In the genomic region with DNA sequence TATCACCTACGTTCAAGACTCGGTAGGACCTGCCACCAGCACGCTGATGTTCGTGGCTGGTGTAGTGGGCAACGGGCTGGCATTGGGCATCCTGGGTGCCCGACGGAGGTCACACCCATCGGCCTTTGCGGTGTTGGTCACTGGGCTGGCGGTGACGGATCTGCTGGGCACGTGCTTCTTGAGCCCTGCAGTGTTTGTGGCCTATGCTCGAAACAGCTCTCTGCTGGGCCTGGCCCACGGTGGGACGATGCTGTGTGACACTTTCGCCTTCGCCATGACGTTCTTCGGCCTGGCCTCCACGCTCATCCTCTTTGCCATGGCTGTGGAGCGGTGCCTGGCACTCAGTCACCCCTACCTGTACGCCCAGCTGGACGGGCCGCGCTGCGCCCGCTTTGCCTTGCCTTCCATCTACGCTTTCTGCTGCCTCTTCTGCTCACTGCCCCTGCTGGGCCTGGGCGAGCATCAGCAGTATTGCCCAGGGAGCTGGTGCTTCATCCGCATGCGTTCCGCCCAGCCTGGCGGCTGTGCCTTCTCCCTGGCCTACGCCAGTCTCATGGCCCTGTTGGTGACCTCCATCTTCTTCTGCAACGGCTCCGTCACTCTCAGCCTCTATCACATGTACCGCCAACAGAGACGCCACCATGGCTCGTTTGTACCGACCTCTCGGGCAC, we compare ENCODE assay signal across 12 mouse cellular contexts. TPM values are rescaled to one million over a fixed set of nuclear protein-coding genes. Genes with fewer than 3 reads are reported as not detected.
DNase-seq lines count a peak whose midpoint lies in the region; ATAC-seq and TF ChIP-seq lines count a peak whose summit lies in the region.
"Had no signal": no experiment of that assay in that cellular context is flagged by ENCODE, and none has a peak within 500 bp of the region (broad histone marks: within the 10 kb centered on the region; RNA-seq: fewer than 3 reads in every experiment).

No protein-coding gene starts in this region.

- TF ChIP-seq CTCF in lung, adult 2 months (IDR thresholded peaks at IDR 0.05; ENCODE audit: insufficient read depth, low read length): no peak
- no peak for TF ChIP-seq CTCF in MEL (IDR thresholded peaks at IDR 0.05 in 2 of 3, conservative IDR thresholded peaks at IDR 0.05 in 1 of 3; ENCODE audit: control insufficient read depth in 1 of 3, insufficient read depth in 1 of 3, low read depth in 2 of 3, low read length in 3 of 3, poor library complexity in 1 of 3, severe bottlenecking in 1 of 3)

- DNase-seq in lung, adult 2 months: no peak
- no peak for DNase-seq in lung, postnatal 10 days
- DNase-seq in MEL (ENCODE audit: low read depth, low spot score): peak; percentile 56
- no peak for DNase-seq in liver, embryonic 13.5 days
- DNase-seq in frontal cortex, adult 2 months (ENCODE audit: extremely low spot score in 1 of 2, low spot score in 1 of 2): no peak
- DNase-seq: cerebellum, postnatal 36 days had no signal

- no peaks in the 10 kb centered on the region for H3K9me3 ChIP-seq in heart, embryonic 13.5 days
- no peaks in the 10 kb centered on the region for H3K9me3 ChIP-seq in heart, embryonic 11.5 days (replicated peaks; ENCODE audit: control insufficient read depth, low read length)
- H3K9me3 ChIP-seq in MEL (replicated peaks; ENCODE audit: insufficient read depth, low read length): no peaks in the 10 kb centered on the region
- no peaks in the 10 kb centered on the region for H3K9me3 ChIP-seq in liver, embryonic 13.5 days (replicated peaks)
- H3K9me3 ChIP-seq: hindbrain, embryonic 15.5 days had no signal

- no peak overlapping the region for H3K4me3 ChIP-seq in heart, embryonic 13.5 days
- H3K4me3 ChIP-seq in heart, embryonic 11.5 days (ENCODE audit: low read depth, low read length): no peak overlapping the region
- H3K4me3 ChIP-seq in lung, adult 2 months (replicated peaks; ENCODE audit: extremely low read depth, low read depth, low read length): peak overlapping the region; percentile 8
- peak overlapping the region; percentile 57 to 70 for H3K4me3 ChIP-seq in MEL (ENCODE audit: control insufficient read depth in 1 of 2, insufficient read depth in 1 of 2, low read depth in 2 of 2, low read length in 2 of 2)
- no peak overlapping the region for H3K4me3 ChIP-seq in liver, embryonic 13.5 days (replicated peaks)
- H3K4me3 ChIP-seq: hindbrain, embryonic 15.5 days; left cerebral cortex, adult 2 months had no signal

- no peaks in the 10 kb centered on the region for H3K36me3 ChIP-seq in heart, embryonic 13.5 days
- no peaks in the 10 kb centered on the region for H3K36me3 ChIP-seq in heart, embryonic 11.5 days (ENCODE audit: control insufficient read depth, insufficient read depth, low read length)
- peaks cover 0 to 31% of the 10 kb centered on the region in 2 experiments for H3K36me3 ChIP-seq in MEL (ENCODE audit: control insufficient read depth in 1 of 2, insufficient read depth in 2 of 2, low read length in 2 of 2)
- H3K36me3 ChIP-seq in liver, embryonic 13.5 days: no peaks in the 10 kb centered on the region
- H3K36me3 ChIP-seq: hindbrain, embryonic 15.5 days had no signal

- no peak for TF ChIP-seq EP300 in MEL (IDR thresholded peaks at IDR 0.05; ENCODE audit: low read depth in 1 of 2, low read length in 2 of 2)

- no peak overlapping the region for H3K27ac ChIP-seq in heart, embryonic 13.5 days (replicated peaks)
- no peak overlapping the region for H3K27ac ChIP-seq in heart, embryonic 11.5 days (ENCODE audit: low read depth, low read length)
- peak overlapping the region; percentile 54 for H3K27ac ChIP-seq in MEL (ENCODE audit: control insufficient read depth, low read depth, low read length)
- no peak overlapping the region for H3K27ac ChIP-seq in liver, embryonic 13.5 days
- H3K27ac ChIP-seq: hindbrain, embryonic 15.5 days; left cerebral cortex, adult 2 months had no signal

- H3K79me2 ChIP-seq in MEL (ENCODE audit: control insufficient read depth, insufficient read depth, low read length, poor library complexity): peaks cover 27% of the 10 kb centered on the region

- peak overlapping the region; percentile 7; the same call in 1 of the 2 replicates for H3K4me2 ChIP-seq in heart, embryonic 13.5 days
- H3K4me2 ChIP-seq in heart, embryonic 11.5 days: no peak overlapping the region
- H3K4me2 ChIP-seq in liver, embryonic 13.5 days: 0 out of 2 replicates have a peak overlapping the region, but pooled peaks have one; percentile 8
- H3K4me2 ChIP-seq: hindbrain, embryonic 15.5 days had no signal

- ATAC-seq in heart, embryonic 13.5 days (ENCODE audit: extremely low read depth, insufficient number of reproducible peaks, low FRiP score, low TSS enrichment): no peak
- ATAC-seq in heart, embryonic 11.5 days (replicated peaks; ENCODE audit: insufficient number of reproducible peaks, low FRiP score, low TSS enrichment): no peak
- ATAC-seq in liver, embryonic 13.5 days (ENCODE audit: low read depth): no peak
- ATAC-seq in CD4-positive, CD25-positive, alpha-beta regulatory T cell, adult 4 months: no peak

- H3K4me1 ChIP-seq in heart, embryonic 13.5 days: peaks cover 60% of the 10 kb centered on the region
- peaks cover 40% of the 10 kb centered on the region for H3K4me1 ChIP-seq in heart, embryonic 11.5 days (ENCODE audit: control insufficient read depth, insufficient read depth, low read length)
- peaks cover 9% of the 10 kb centered on the region; the same call in 1 of the 2 replicates for H3K4me1 ChIP-seq in lung, adult 2 months (ENCODE audit: control insufficient read depth, insufficient read depth, low read length)
- peaks cover 6 to 46% of the 10 kb centered on the region in 2 experiments for H3K4me1 ChIP-seq in MEL (ENCODE audit: control insufficient read depth in 1 of 2, insufficient read depth in 2 of 2, low read length in 2 of 2)
- peaks cover 60% of the 10 kb centered on the region for H3K4me1 ChIP-seq in liver, embryonic 13.5 days (replicated peaks)

- no peak for TF ChIP-seq RAD21 in MEL (IDR thresholded peaks at IDR 0.05; ENCODE audit: low read depth, low read length)

- WGBS in heart, embryonic 13.5 days: 83% methylated on average over 41 of the region's 41 CpGs
- 84% methylated on average over 41 of the region's 41 CpGs for WGBS in heart, embryonic 11.5 days (ENCODE audit: insufficient replicate concordance)
- WGBS in lung, adult 2 months: 92% methylated on average over 41 of the region's 41 CpGs
- WGBS in liver, embryonic 13.5 days (ENCODE audit: insufficient replicate concordance): 81% methylated on average over 41 of the region's 41 CpGs

- peaks cover 87% of the 10 kb centered on the region for H3K27me3 ChIP-seq in heart, embryonic 13.5 days (replicated peaks)
- peaks cover 52% of the 10 kb centered on the region for H3K27me3 ChIP-seq in heart, embryonic 11.5 days (ENCODE audit: control insufficient read depth, insufficient read depth, low read length)
- H3K27me3 ChIP-seq in MEL (ENCODE audit: control insufficient read depth in 1 of 2, insufficient read depth in 2 of 2, low read length in 2 of 2): no peaks in the 10 kb centered on the region
- H3K27me3 ChIP-seq in liver, embryonic 13.5 days: peaks cover 35% of the 10 kb centered on the region
- H3K27me3 ChIP-seq: hindbrain, embryonic 15.5 days had no signal

- no peak for TF ChIP-seq POLR2A in lung, adult 2 months (IDR thresholded peaks at IDR 0.05; ENCODE audit: borderline replicate concordance, extremely low read depth, low read depth, low read length)
- peak; percentile 3 to 22; a peak in 1 of 4 replicates for TF ChIP-seq POLR2A in MEL (IDR thresholded peaks at IDR 0.05; ENCODE audit: control insufficient read depth in 1 of 2, insufficient read depth in 1 of 2, low read depth in 1 of 2, low read length in 2 of 2, poor library complexity in 1 of 2)

- no peak overlapping the region for H3K9ac ChIP-seq in heart, embryonic 13.5 days
- H3K9ac ChIP-seq in heart, embryonic 11.5 days (ENCODE audit: low read depth, low read length): no peak overlapping the region
- H3K9ac ChIP-seq in MEL (ENCODE audit: control insufficient read depth, low read depth, low read length, poor library complexity, severe bottlenecking): peak overlapping the region; percentile 74
- no peak overlapping the region for H3K9ac ChIP-seq in liver, embryonic 13.5 days
- H3K9ac ChIP-seq: hindbrain, embryonic 15.5 days had no signal

RNA-seq across cellular contexts. Expression of gene Ptgir, which starts 0.7 kb away (rescaled TPM):
- 0.32 and 0.59 TPM in 2 replicates for polyA plus RNA-seq in heart, embryonic 13.5 days (2015; fragmentation: Nextera tagmentation; extraction: Ambion mirVana)
- polyA plus RNA-seq in heart, embryonic 11.5 days (2014; fragmentation: Nextera tagmentation; extraction: Ambion mirVana): 0.19 and 0.34 TPM in 2 replicates
- 9.8 and 10.4 TPM in 2 replicates for polyA plus RNA-seq in lung, adult 2 months (2012; rRNA removed)
- 19.6 and 22.8 TPM in 2 replicates for total RNA-seq in MEL (2012; rRNA removed)
- polyA plus RNA-seq in MEL (2012; ENCODE audit: insufficient read depth in 1 of 2, insufficient read length in 2 of 2, low read depth in 1 of 2, low replicate concordance in 2 of 2, missing spikeins in 1 of 2): 10 to 100 TPM in 1 of 2 experiments, not detected in 1; 23.7 TPM
- polyA plus RNA-seq in liver, embryonic 13.5 days (2015; fragmentation: Nextera tagmentation; extraction: Ambion mirVana): 1.0 and 1.5 TPM in 2 replicates
- polyA plus RNA-seq in frontal cortex, adult 2 months (2012; rRNA removed): 0.20 and 0.25 TPM in 2 replicates
- polyA plus RNA-seq in CD4-positive, CD25-positive, alpha-beta regulatory T cell, adult 4 months (2017; shearing (Covaris generic)): 10 to 100 TPM in 1 of 2 experiments, 1 to 10 TPM in 1; 7.9 to 10.2 TPM

RNA-seq across cellular contexts. Expression of gene Gng8, which starts 15.4 kb away (rescaled TPM):
- polyA plus RNA-seq in heart, embryonic 13.5 days (2015; fragmentation: Nextera tagmentation; extraction: Ambion mirVana): 4.5 and 4.9 TPM in 2 replicates
- 3.5 and 4.2 TPM in 2 replicates for polyA plus RNA-seq in heart, embryonic 11.5 days (2014; fragmentation: Nextera tagmentation; extraction: Ambion mirVana)
- 12.5 and 27.7 TPM in 2 replicates for polyA plus RNA-seq in lung, adult 2 months (2012; rRNA removed)
- total RNA-seq in MEL (2012; rRNA removed): 0.39 TPM in 1 of 2 replicates, not detected in the other
- polyA plus RNA-seq in MEL (2012; ENCODE audit: insufficient read depth in 1 of 2, insufficient read length in 2 of 2, low read depth in 1 of 2, low replicate concordance in 2 of 2, missing spikeins in 1 of 2): 1 to 10 TPM in 1 of 2 experiments, not detected in 1; 2.2 TPM
- 0.67 and 0.81 TPM in 2 replicates for polyA plus RNA-seq in liver, embryonic 13.5 days (2015; fragmentation: Nextera tagmentation; extraction: Ambion mirVana)
- polyA plus RNA-seq in frontal cortex, adult 2 months (2012; rRNA removed): 5.9 and 7.6 TPM in 2 replicates
- not detected for polyA plus RNA-seq in CD4-positive, CD25-positive, alpha-beta regulatory T cell, adult 4 months (2017; shearing (Covaris generic))
- total RNA-seq: monocyte, adult 5-6 weeks had no signal

RNA-seq across cellular contexts. Expression of gene Calm3, which starts 16.9 kb away (rescaled TPM):
- 85.5 and 101 TPM in 2 replicates for polyA plus RNA-seq in heart, embryonic 13.5 days (2015; fragmentation: Nextera tagmentation; extraction: Ambion mirVana)
- 150 and 156 TPM in 2 replicates for polyA plus RNA-seq in heart, embryonic 11.5 days (2014; fragmentation: Nextera tagmentation; extraction: Ambion mirVana)
- 279 and 310 TPM in 2 replicates for polyA plus RNA-seq in lung, adult 2 months (2012; rRNA removed)
- total RNA-seq in MEL (2012; rRNA removed): 450 and 482 TPM in 2 replicates
- 1,000 to 10,000 TPM in 1 of 2 experiments, 100 to 1,000 TPM in 1; 515 to 1,030 TPM for polyA plus RNA-seq in MEL (2012; ENCODE audit: insufficient read depth in 1 of 2, insufficient read length in 2 of 2, low read depth in 1 of 2, low replicate concordance in 2 of 2, missing spikeins in 1 of 2)
- polyA plus RNA-seq in liver, embryonic 13.5 days (2015; fragmentation: Nextera tagmentation; extraction: Ambion mirVana): 92.0 and 102 TPM in 2 replicates
- 1,679 and 1,948 TPM in 2 replicates for polyA plus RNA-seq in frontal cortex, adult 2 months (2012; rRNA removed)
- 100 to 1,000 TPM in 1 of 2 experiments, 10 to 100 TPM in 1; 48.5 to 103 TPM for polyA plus RNA-seq in CD4-positive, CD25-positive, alpha-beta regulatory T cell, adult 4 months (2017; shearing (Covaris generic))

RNA-seq across cellular contexts. Expression of gene Dact3, which starts 31.9 kb away (rescaled TPM):
- 4.6 and 4.7 TPM in 2 replicates for polyA plus RNA-seq in heart, embryonic 13.5 days (2015; fragmentation: Nextera tagmentation; extraction: Ambion mirVana)
- 9.5 and 10.6 TPM in 2 replicates for polyA plus RNA-seq in heart, embryonic 11.5 days (2014; fragmentation: Nextera tagmentation; extraction: Ambion mirVana)
- 31.7 and 41.1 TPM in 2 replicates for polyA plus RNA-seq in lung, adult 2 months (2012; rRNA removed)
- 0.31 and 0.49 TPM in 2 replicates for total RNA-seq in MEL (2012; rRNA removed)
- polyA plus RNA-seq in MEL (2012; ENCODE audit: insufficient read depth in 1 of 2, insufficient read length in 2 of 2, low read depth in 1 of 2, low replicate concordance in 2 of 2, missing spikeins in 1 of 2): 1 to 10 TPM in 1 of 2 experiments, not detected in 1; 2.1 TPM
- 0.15 and 0.17 TPM in 2 replicates for polyA plus RNA-seq in liver, embryonic 13.5 days (2015; fragmentation: Nextera tagmentation; extraction: Ambion mirVana)
- polyA plus RNA-seq in frontal cortex, adult 2 months (2012; rRNA removed): 151 and 154 TPM in 2 replicates
- polyA plus RNA-seq in CD4-positive, CD25-positive, alpha-beta regulatory T cell, adult 4 months (2017; shearing (Covaris generic)): not detected
- total RNA-seq: monocyte, adult 5-6 weeks had no signal

RNA-seq across cellular contexts. Expression of gene Pnmal2, which starts 37.5 kb away (rescaled TPM):
- 4.0 and 4.1 TPM in 2 replicates for polyA plus RNA-seq in heart, embryonic 13.5 days (2015; fragmentation: Nextera tagmentation; extraction: Ambion mirVana)
- polyA plus RNA-seq in heart, embryonic 11.5 days (2014; fragmentation: Nextera tagmentation; extraction: Ambion mirVana): 1.5 and 2.0 TPM in 2 replicates
- polyA plus RNA-seq in lung, adult 2 months (2012; rRNA removed): 2.0 and 3.2 TPM in 2 replicates
- total RNA-seq in MEL (2012; rRNA removed): not detected in 2 replicates
- polyA plus RNA-seq in MEL (2012; ENCODE audit: insufficient read depth in 1 of 2, insufficient read length in 2 of 2, low read depth in 1 of 2, low replicate concordance in 2 of 2, missing spikeins in 1 of 2): under 1 TPM in 1 of 2 experiments, not detected in 1; 0.07 TPM
- 0.34 and 0.61 TPM in 2 replicates for polyA plus RNA-seq in liver, embryonic 13.5 days (2015; fragmentation: Nextera tagmentation; extraction: Ambion mirVana)
- polyA plus RNA-seq in frontal cortex, adult 2 months (2012; rRNA removed): 132 and 134 TPM in 2 replicates
- not detected for polyA plus RNA-seq in CD4-positive, CD25-positive, alpha-beta regulatory T cell, adult 4 months (2017; shearing (Covaris generic))
- total RNA-seq: monocyte, adult 5-6 weeks had no signal

Comparison
In these comparisons a context has a peak if more than half of its experiments do, and no peak if none do; other contexts are left out.
1. H3K4me3 ChIP-seq: peak in lung, adult 2 months (single experiment) and MEL (2 of 2); none in heart, embryonic 13.5 days (single experiment), heart, embryonic 11.5 days (single experiment) and liver, embryonic 13.5 days (single experiment).